Mouse (Mus musculus): ENCODE measurements around the gene Ccdc103.

- TF ChIP-seq EP300 (IDR thresholded peaks at IDR 0.05; ENCODE audit: insufficient read depth, low read depth, low read length) (no peak), CTCF (IDR thresholded peaks at IDR 0.05) (no peak)
Measured at GRCm38 (mm10) chr11:102835549-102835948, 45.5 kb upstream of the Ccdc103 start, which contains the start of gene Higd1b.

Measured in heart, adult 2 months (tissue).